Mouse (Mus musculus): Measurements from ENCODE around the gene Ttc9b.

DNA sequence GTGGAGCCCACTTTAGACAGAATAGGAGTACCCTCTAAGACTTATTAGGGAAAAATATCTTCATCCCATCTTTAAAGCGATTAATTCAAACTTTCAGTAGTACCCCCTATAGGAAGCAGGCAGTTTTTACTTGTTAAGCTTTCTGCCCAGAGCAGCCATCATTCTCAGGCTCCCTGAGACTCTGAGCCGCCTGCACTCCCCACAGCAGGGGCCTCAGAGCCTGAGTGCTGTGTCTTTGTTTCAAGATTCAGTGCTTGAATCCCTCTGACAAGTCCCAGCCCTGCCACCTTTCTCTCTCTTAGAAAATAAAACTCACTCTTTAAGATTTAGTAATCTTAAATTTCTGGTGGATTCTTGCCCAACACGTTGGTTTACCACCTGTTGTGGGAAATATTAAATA is 43.0 kb downstream of the Ttc9b start:
- TF ChIP-seq CTCF (IDR thresholded peaks at IDR 0.05; ENCODE audit: low read depth) (no peak), EP300 (optimal IDR thresholded peaks at IDR 0.05) (no peak)

Data from stomach, postnatal 0 days (tissue).